Mouse (Mus musculus) lung, postnatal 0 days (tissue): ENCODE measurements around the gene Lekr1. TPM values are rescaled to one million over a fixed set of nuclear protein-coding genes. Genes with fewer than 3 reads are reported as not detected.

Experiments
- ATAC-seq: fragments of 200-750 bp; cut with Nextera tagmentation; 2 replicates; pipeline ENCODE4 v1.8.0; 2017; ENCODE audit warnings: moderate library complexity
- DNase-seq: peaks from one replicate; pipeline ENCODE4 v3.0.0-alpha.2; 2016; ENCODE audit warnings: low spot score
- H3K27ac ChIP-seq: fragments of 300-500 bp; sonication (generic); 2 replicates; pipeline ENCODE4 v1.5.1; 2014; ENCODE audit warnings: antibody characterized with exemption, mild to moderate bottlenecking, low read length, mixed read lengths
- H3K27me3 ChIP-seq: fragments of 300-500 bp; sonication (generic); replicated peaks from 2 replicates; pipeline ENCODE4 v1.6.1; 2014; ENCODE audit warnings: low read length, mixed read lengths; ENCODE audit not compliant: insufficient read depth
- H3K36me3 ChIP-seq: fragments of 300-500 bp; sonication (generic); 2 replicates; pipeline ENCODE4 v1.6.1; 2014; ENCODE audit warnings: low read length, mixed read lengths; ENCODE audit not compliant: insufficient read depth
- H3K4me1 ChIP-seq: fragments of 300-500 bp; sonication (generic); 2 replicates; pipeline ENCODE4 v1.6.1; 2014; ENCODE audit warnings: antibody characterized with exemption, low read depth, low read length, mixed read lengths; ENCODE audit not compliant: insufficient read depth
- H3K4me2 ChIP-seq: fragments of 300-500 bp; sonication (generic); replicated peaks from 2 replicates; pipeline ENCODE4 v1.6.1; 2014; ENCODE audit warnings: low read depth, mild to moderate bottlenecking, low read length, moderate library complexity, mixed read lengths
- H3K4me3 ChIP-seq: fragments of 300-500 bp; sonication (generic); 2 replicates; pipeline ENCODE4 v1.5.1; 2014; ENCODE audit warnings: low read depth, low read length
- H3K9ac ChIP-seq: fragments of 300-500 bp; sonication (generic); replicated peaks from 2 replicates; pipeline ENCODE4 v1.6.1; 2014; ENCODE audit warnings: low read depth, mild to moderate bottlenecking
- H3K9me3 ChIP-seq: fragments of 300-500 bp; sonication (generic); 2 replicates; pipeline ENCODE4 v1.6.1; 2016; ENCODE audit warnings: low read length, mixed read lengths
- CTCF ChIP-seq: IDR thresholded peaks from 2 replicates; pipeline ENCODE4 v1.5.1; 2016; ENCODE audit warnings: antibody characterized with exemption, mild to moderate bottlenecking
- EP300 ChIP-seq: IDR thresholded peaks from 2 replicates; pipeline ENCODE4 v1.6.1; 2016; ENCODE audit warnings: antibody characterized with exemption, mild to moderate bottlenecking, control low read depth
- WGBS: fragments of 180-500 bp; shearing (Covaris S2); extraction: QIAGEN DNeasy Blood & Tissue Kit; methylation state at CpG from one replicate; pipeline ENCODE4 v1.1.7; 2014; 5-methylcytosine and 5-hydroxymethylcytosine counted together
- polyA plus RNA-seq: library from polyadenylated mRNA; unstranded; fragments of >200 nt; fragmentation: Nextera tagmentation; extraction: Ambion mirVana; gene quantifications from 2 replicates; pipeline ENCODE4 v1.2.1, GENCODE M21; 2015

The Lekr1 gene
- polyA plus RNA-seq, 1 experiment from 2014 or later: 4.3 TPM

DNA sequence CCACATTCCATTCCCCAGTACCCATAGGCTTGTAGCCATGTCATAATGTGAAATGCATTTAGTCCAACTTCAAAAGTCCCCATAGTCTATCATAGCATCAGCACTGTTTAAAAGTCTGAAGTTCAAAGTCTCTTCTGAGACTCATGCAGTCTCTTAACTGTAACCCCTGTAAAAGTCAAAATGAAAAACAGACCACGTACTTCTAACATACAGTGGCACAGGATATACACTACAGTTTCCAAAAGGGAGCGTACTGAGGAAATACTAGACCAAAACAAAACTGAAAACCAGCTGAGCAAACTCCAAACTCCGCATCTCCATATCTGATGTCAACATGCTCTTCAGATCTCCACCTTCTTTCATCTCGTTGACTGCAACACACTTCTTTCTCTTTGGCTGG, 127.5 kb downstream of the Lekr1 start:
- H3K4me1 ChIP-seq: no peaks in the 10 kb centered on the region
- DNase-seq: no peak
- H3K36me3 ChIP-seq: no peaks in the 10 kb centered on the region
- no peak overlapping the region for H3K27ac ChIP-seq
- H3K27me3 ChIP-seq: no peaks in the 10 kb centered on the region
- no peak overlapping the region for H3K9ac ChIP-seq
- TF ChIP-seq CTCF: no peak
- no peak for TF ChIP-seq EP300
- ATAC-seq: no peak
- H3K4me2 ChIP-seq: no peak overlapping the region
- no peak overlapping the region for H3K4me3 ChIP-seq
- no peaks in the 10 kb centered on the region for H3K9me3 ChIP-seq
- WGBS: 78% methylated on average over 4 of the region's 4 CpGs

DNA sequence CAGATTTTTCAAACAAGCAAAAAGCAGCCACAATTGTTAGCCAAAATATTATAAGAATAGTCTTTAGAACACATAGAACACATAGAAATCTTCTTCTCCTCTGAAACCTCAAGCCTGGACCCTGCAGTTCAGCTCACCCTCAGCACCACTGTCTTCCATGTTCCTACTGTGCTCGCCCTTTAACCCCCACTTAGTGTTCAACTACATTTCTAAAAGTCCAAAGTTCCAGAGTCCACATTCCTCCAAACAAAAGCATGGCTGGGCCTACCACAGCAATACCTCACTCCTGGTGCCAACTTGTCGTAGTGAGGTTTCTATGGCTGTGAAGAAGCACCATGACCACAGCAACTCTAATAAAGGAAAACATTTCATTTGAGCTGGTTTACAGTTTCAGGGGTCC, 128.7 kb downstream of the Lekr1 start:
- H3K36me3 ChIP-seq: no peaks in the 10 kb centered on the region
- H3K4me1 ChIP-seq: no peaks in the 10 kb centered on the region
- no peak overlapping the region for H3K4me2 ChIP-seq
- TF ChIP-seq EP300 (no peak), CTCF (no peak)
- ATAC-seq: no peak
- H3K9ac ChIP-seq: no peak overlapping the region
- H3K4me3 ChIP-seq: no peak overlapping the region
- DNase-seq: no peak
- H3K9me3 ChIP-seq: no peaks in the 10 kb centered on the region
- H3K27me3 ChIP-seq: no peaks in the 10 kb centered on the region
- WGBS: 85% methylated on average over 2 of the region's 2 CpGs
- no peak overlapping the region for H3K27ac ChIP-seq

DNA sequence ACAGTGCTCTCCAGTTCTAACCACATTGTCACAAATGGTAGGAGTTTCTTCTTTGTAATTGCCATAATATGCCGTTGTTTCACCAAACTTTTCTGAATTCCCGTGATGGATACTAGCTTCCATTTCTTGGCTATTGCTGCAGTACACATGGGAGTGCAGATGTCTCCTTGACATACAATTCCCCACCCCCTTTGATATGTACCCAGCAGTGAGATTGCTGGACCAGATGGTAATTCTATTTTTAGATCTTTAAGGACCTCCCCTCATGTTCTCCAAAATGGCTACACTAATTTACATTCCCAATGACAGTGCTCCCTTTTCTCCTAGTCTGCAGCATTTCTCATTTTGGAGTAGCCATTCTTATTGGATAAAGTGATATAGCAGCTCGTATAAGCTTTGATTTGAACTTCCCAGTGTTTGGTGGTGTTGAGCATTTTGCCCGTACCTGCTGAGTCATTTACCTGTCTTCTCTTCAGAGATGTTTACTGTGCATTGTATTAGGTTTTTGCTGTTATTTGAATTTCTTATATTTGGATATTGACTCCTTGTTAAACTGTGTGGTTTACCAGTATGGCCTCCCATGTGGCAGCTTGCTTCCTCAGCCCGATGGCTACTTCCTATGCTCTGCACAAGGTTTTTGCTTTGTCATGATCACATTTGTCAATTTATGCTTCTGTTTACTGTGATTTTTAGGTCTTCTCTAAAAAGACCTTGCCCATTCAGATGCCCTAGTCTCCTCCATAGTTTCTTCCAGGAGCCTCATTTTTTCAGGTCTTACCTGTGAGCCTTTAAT, 131.5 kb downstream of the Lekr1 start:
- whole genome bisulfite sequencing: 91% methylated on average over 5 of the region's 5 CpGs
- no peak overlapping the region for H3K9ac ChIP-seq
- TF ChIP-seq CTCF (no peak), EP300 (no peak)

DNA sequence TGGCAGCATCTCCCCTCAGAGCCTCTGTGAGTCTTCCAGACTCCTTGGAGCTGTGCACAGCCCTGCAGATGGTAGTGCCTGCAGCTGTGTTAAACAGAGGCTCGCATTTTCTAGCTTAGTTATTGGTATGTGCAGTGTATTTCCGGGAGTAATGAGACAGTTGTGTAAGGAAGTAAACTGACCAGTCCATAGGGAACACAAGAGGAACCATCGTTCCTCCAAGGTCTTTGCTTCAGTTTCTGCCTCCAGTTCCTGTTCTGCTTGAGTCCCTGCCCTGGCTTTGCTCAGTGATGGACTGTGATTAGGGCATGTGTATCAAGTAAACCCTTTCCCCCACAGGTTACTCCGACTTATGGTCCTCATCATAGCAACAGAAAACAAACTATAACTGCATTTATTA, 134.9 kb downstream of the Lekr1 start:
- no peak overlapping the region for H3K4me2 ChIP-seq
- no peaks in the 10 kb centered on the region for H3K4me1 ChIP-seq
- no peak overlapping the region for H3K9ac ChIP-seq
- no peak overlapping the region for H3K27ac ChIP-seq
- H3K36me3 ChIP-seq: no peaks in the 10 kb centered on the region
- no peak for TF ChIP-seq EP300
- TF ChIP-seq CTCF: no peak
- WGBS: 74% methylated on average over 4 of the region's 4 CpGs
- H3K27me3 ChIP-seq: no peaks in the 10 kb centered on the region
- no peaks in the 10 kb centered on the region for H3K9me3 ChIP-seq
- DNase-seq (no peak), ATAC-seq (no peak)
- no peak overlapping the region for H3K4me3 ChIP-seq

More for the DNA sequence above, 131.5 kb downstream of the Lekr1 start:
- no peaks in the 10 kb centered on the region for H3K9me3 ChIP-seq
- ATAC-seq: no peak
- no peaks in the 10 kb centered on the region for H3K4me1 ChIP-seq
- H3K4me3 ChIP-seq: no peak overlapping the region
- no peaks in the 10 kb centered on the region for H3K36me3 ChIP-seq
- no peak overlapping the region for H3K27ac ChIP-seq
- no peaks in the 10 kb centered on the region for H3K27me3 ChIP-seq
- DNase-seq: no peak
- no peak overlapping the region for H3K4me2 ChIP-seq

DNA sequence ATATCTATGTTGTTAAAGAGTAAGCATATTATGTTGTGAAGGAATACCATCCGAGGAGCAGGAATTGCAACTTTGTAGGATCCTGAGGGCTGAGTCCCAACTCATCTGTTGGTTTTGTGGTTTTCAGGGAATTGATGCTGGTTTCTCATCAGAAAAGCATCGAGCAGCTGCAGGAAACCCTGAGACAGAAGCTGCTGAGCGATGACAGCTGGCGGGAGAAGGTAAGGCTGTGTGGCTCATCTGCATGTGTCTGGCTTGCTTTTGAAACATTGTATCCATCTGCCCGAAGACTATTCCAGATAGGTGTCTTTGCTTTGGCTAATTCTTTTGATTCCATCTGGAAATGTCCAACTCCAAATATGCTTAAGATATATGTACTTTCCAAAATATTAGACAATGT, 136.2 kb downstream of the Lekr1 start:
- ATAC-seq: no peak
- H3K9me3 ChIP-seq: no peaks in the 10 kb centered on the region
- no peak for DNase-seq
- no peak overlapping the region for H3K4me2 ChIP-seq
- TF ChIP-seq CTCF (no peak), EP300 (no peak)
- H3K27ac ChIP-seq: no peak overlapping the region
- H3K27me3 ChIP-seq: no peaks in the 10 kb centered on the region
- H3K4me1 ChIP-seq: no peaks in the 10 kb centered on the region
- H3K4me3 ChIP-seq: no peak overlapping the region
- 80% methylated on average over 5 of the region's 5 CpGs for WGBS
- no peak overlapping the region for H3K9ac ChIP-seq
- H3K36me3 ChIP-seq: no peaks in the 10 kb centered on the region

DNA sequence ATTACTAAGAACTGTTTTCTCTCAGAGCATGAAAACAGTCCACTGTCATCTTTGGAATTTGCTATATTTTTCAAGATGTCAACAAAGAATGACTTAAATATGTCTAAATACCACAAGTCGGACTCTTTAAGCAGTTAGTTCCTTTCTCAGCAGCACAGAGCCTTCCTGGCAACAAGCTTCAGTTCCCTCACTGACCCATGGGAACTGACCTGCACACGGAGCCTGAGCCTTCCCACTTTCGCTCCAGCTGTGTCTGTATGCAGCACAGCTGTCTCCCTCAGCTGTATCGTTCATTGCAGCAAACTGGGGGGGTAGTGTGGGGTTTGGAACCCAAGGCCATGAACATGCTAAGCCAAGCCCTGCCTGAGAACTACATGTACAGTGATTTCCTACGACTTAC, 136.8 kb downstream of the Lekr1 start:
- no peaks in the 10 kb centered on the region for H3K36me3 ChIP-seq
- H3K27ac ChIP-seq: no peak overlapping the region
- peak; percentile 74 for ATAC-seq
- no peaks in the 10 kb centered on the region for H3K9me3 ChIP-seq
- no peak overlapping the region for H3K4me3 ChIP-seq
- H3K9ac ChIP-seq: no peak overlapping the region
- DNase-seq: peak; percentile 60
- TF ChIP-seq EP300 (no peak), CTCF (no peak)
- H3K27me3 ChIP-seq: no peaks in the 10 kb centered on the region
- H3K4me1 ChIP-seq: no peaks in the 10 kb centered on the region
- no peak overlapping the region for H3K4me2 ChIP-seq
- 48% methylated on average over 5 of the region's 5 CpGs for WGBS

DNA sequence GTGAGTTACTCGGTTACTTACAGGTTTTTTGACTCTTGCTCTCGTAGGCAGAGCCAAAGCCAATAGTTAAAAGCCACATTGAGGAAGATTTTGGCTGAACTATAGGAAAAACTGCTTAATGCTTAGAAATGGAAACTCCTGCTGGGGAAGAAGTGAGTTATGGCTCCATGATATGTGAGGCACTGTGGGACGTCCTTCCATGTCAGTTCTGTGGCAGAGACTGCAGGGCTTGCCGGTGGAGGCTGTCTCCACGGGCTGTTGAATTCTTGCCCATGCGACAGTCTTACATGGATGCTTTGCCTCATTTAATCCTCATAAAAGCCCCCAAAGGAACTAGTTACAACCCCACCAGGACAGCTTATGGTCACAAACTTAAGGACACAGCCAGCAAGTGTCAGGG, 148.9 kb downstream of the Lekr1 start:
- H3K4me3 ChIP-seq: no peak overlapping the region
- WGBS: 85% methylated on average over 6 of the region's 6 CpGs
- no peak overlapping the region for H3K9ac ChIP-seq
- no peak overlapping the region for H3K4me2 ChIP-seq
- H3K9me3 ChIP-seq: no peaks in the 10 kb centered on the region
- no peak overlapping the region for H3K27ac ChIP-seq
- TF ChIP-seq EP300 (no peak), CTCF (no peak)
- no peaks in the 10 kb centered on the region for H3K36me3 ChIP-seq
- no peaks in the 10 kb centered on the region for H3K4me1 ChIP-seq
- DNase-seq (no peak), ATAC-seq (no peak)
- no peaks in the 10 kb centered on the region for H3K27me3 ChIP-seq
